Mouse (Mus musculus): Measurements from ENCODE around the gene Tube1.

GRCm38 (mm10) chr10:39162666-39163484, 29.1 kb downstream of the Tube1 start:
- TF ChIP-seq CTCF (IDR thresholded peaks at IDR 0.05; ENCODE audit: low read depth) (no peak), EP300 (optimal IDR thresholded peaks at IDR 0.05) (no peak)
